Mouse (Mus musculus) heart, postnatal 0 days (tissue): ENCODE measurements around the gene Srsf2. TPM values are rescaled to one million over a fixed set of nuclear protein-coding genes. Genes with fewer than 3 reads are reported as not detected.
"Not testable (repeated sequence)": the region's sequence is repeated elsewhere in the genome, so short reads cannot be mapped to it uniquely, and the experiment has no call there.

ENCODE experiments used
- ATAC-seq: fragments of 200-750 bp; cut with Nextera tagmentation; 2 replicates; pipeline ENCODE4 v1.8.0; 2017; ENCODE audit warnings: low read depth, moderate number of reproducible peaks, moderate library complexity; ENCODE audit not compliant: insufficient read depth
- DNase-seq: peaks from one replicate; pipeline ENCODE4 v3.0.0-alpha.2; 2016; ENCODE audit warnings: low spot score
- H3K27ac ChIP-seq: fragments of 300-500 bp; sonication (generic); 2 replicates; pipeline ENCODE4 v1.5.1; 2014; ENCODE audit warnings: low read depth, mild to moderate bottlenecking
- H3K27me3 ChIP-seq: fragments of 300-500 bp; sonication (generic); 2 replicates; pipeline ENCODE4 v1.6.1; 2014; ENCODE audit warnings: low read length, mixed read lengths; ENCODE audit not compliant: control insufficient read depth, insufficient read depth
- H3K36me3 ChIP-seq: fragments of 300-500 bp; sonication (generic); replicated peaks from 2 replicates; pipeline ENCODE4 v1.6.1; 2014; ENCODE audit warnings: low read length, mixed read lengths; ENCODE audit not compliant: control insufficient read depth, insufficient read depth
- H3K4me1 ChIP-seq: fragments of 300-500 bp; sonication (generic); 2 replicates; pipeline ENCODE4 v1.6.1; 2014; ENCODE audit warnings: antibody characterized with exemption; ENCODE audit not compliant: control insufficient read depth, insufficient read depth
- H3K4me2 ChIP-seq: fragments of 300-500 bp; sonication (generic); 2 replicates; pipeline ENCODE4 v1.6.1; 2014; ENCODE audit warnings: low read depth, mild to moderate bottlenecking, low read length, moderate library complexity
- H3K4me3 ChIP-seq: fragments of 300-500 bp; sonication (generic); 2 replicates; pipeline ENCODE4 v1.5.1; 2014; ENCODE audit warnings: low read depth, low read length
- H3K9ac ChIP-seq: fragments of 300-500 bp; sonication (generic); replicated peaks from 2 replicates; pipeline ENCODE4 v1.6.1; 2014; ENCODE audit warnings: low read depth, low read length, mixed read lengths
- H3K9me3 ChIP-seq: fragments of 300-500 bp; sonication (generic); replicated peaks from 2 replicates; pipeline ENCODE4 v1.6.1; 2016; ENCODE audit warnings: low read length; ENCODE audit not compliant: control insufficient read depth
- CTCF ChIP-seq: IDR thresholded peaks from 2 replicates; pipeline ENCODE4 v1.5.1; 2016; ENCODE audit warnings: antibody characterized with exemption, control low read depth, low read depth
- EP300 ChIP-seq: IDR thresholded peaks from 2 replicates; pipeline ENCODE4 v1.6.1; 2016; ENCODE audit warnings: antibody characterized with exemption, low read depth
- WGBS: fragments of 180-500 bp; shearing (Covaris S2); extraction: QIAGEN DNeasy Blood & Tissue Kit; methylation state at CpG from one replicate; pipeline ENCODE4 v1.1.7; 2014; 5-methylcytosine and 5-hydroxymethylcytosine counted together
- polyA plus RNA-seq: library from polyadenylated mRNA; unstranded; fragments of >200 nt; fragmentation: Nextera tagmentation; extraction: Ambion mirVana; gene quantifications from 2 replicates; pipeline ENCODE4 v1.2.1, GENCODE M21; 2015
- total RNA-seq: library from RNA; depleted of rRNA; stranded (reverse); fragments of >200 nt; gene quantifications from 2 replicates; pipeline ENCODE4 v1.2.3, GENCODE M21; 2014; ENCODE audit warnings: low replicate concordance

Srsf2 gene
- total and polyA plus RNA-seq, 2 experiments from 2014 or later: 157 to 359 TPM

GRCm38 (mm10) chr11:116826550-116827504 lies 26.1 kb downstream of the Srsf2 start:
- Histone ChIP-seq H3K27ac (peak overlapping the region; percentile 81), H3K4me2 (peak overlapping the region; percentile 64), H3K4me3 (peak overlapping the region; percentile 64), H3K4me1 (peaks cover 17% of the 10 kb centered on the region), H3K27me3 (no peaks in the 10 kb centered on the region), H3K36me3 (no peaks in the 10 kb centered on the region), H3K9me3 (no peaks in the 10 kb centered on the region), H3K9ac (peak overlapping the region; percentile 74)
- no peak for DNase-seq
- 47% methylated on average over 17 of the region's 17 CpGs for WGBS
- TF ChIP-seq CTCF (no peak), EP300 (no peak)
- no peak for ATAC-seq

- peak overlapping the region; percentile 64; the same call in 1 of the 2 replicates for H3K4me2 ChIP-seq
- 71% methylated on average over 5 of the region's 5 CpGs for WGBS
- H3K4me1 ChIP-seq: peaks cover 30% of the 10 kb centered on the region
- H3K9me3 ChIP-seq: no peaks in the 10 kb centered on the region
- no peak for TF ChIP-seq CTCF
- TF ChIP-seq EP300: no peak
- ATAC-seq (no peak), DNase-seq (no peak)
- H3K4me3 ChIP-seq: peak overlapping the region; percentile 11; the same call in 1 of the 2 replicates
- no peaks in the 10 kb centered on the region for H3K27me3 ChIP-seq
- H3K27ac ChIP-seq: peak overlapping the region; percentile 43
- no peaks in the 10 kb centered on the region for H3K36me3 ChIP-seq
- H3K9ac ChIP-seq: no peak overlapping the region
These were observed 27.7 kb downstream of the Srsf2 start for GRCm38 (mm10) chr11:116825230-116825629.

- not testable (repeated sequence) for ATAC-seq
- 96% methylated on average over 10 of the region's 10 CpGs for WGBS
These were observed 29.0 kb downstream of the Srsf2 start for GRCm38 (mm10) chr11:116823885-116824284.

GRCm38 (mm10) chr11:116823255-116823654 lies 29.6 kb downstream of the Srsf2 start:
- Histone ChIP-seq H3K4me2 (no peak overlapping the region), H3K4me3 (no peak overlapping the region), H3K9me3 (no peaks in the 10 kb centered on the region), H3K9ac (no peak overlapping the region), H3K27ac (no peak overlapping the region), H3K27me3 (no peaks in the 10 kb centered on the region), H3K4me1 (peaks cover 30% of the 10 kb centered on the region), H3K36me3 (no peaks in the 10 kb centered on the region)
- TF ChIP-seq CTCF (no peak), EP300 (no peak)
- DNase-seq: no peak
- whole genome bisulfite sequencing: 96% methylated on average over 2 of the region's 2 CpGs
- no peak for ATAC-seq

More at GRCm38 (mm10) chr11:116823885-116824284, 29.0 kb downstream of the Srsf2 start:
- DNase-seq, H3K4me3 ChIP-seq, H3K4me2 ChIP-seq, H3K9me3 ChIP-seq, H3K36me3 ChIP-seq, H3K9ac ChIP-seq, H3K27me3 ChIP-seq, H3K27ac ChIP-seq: not testable (repeated sequence)
- peaks cover 33% of the 10 kb centered on the region for H3K4me1 ChIP-seq

- Histone ChIP-seq H3K4me3 (no peak overlapping the region), H3K9me3 (no peaks in the 10 kb centered on the region), H3K27me3 (no peaks in the 10 kb centered on the region), H3K27ac (peak overlapping the region; percentile 81; the same call in 1 of the 2 replicates), H3K36me3 (no peaks in the 10 kb centered on the region), H3K9ac (no peak overlapping the region), H3K4me1 (peaks cover 27% of the 10 kb centered on the region), H3K4me2 (peak overlapping the region; percentile 11; the same call in 1 of the 2 replicates)
- ATAC-seq: no peak
- WGBS: 76% methylated on average over 10 of the region's 10 CpGs
- TF ChIP-seq EP300: no peak
- no peak for TF ChIP-seq CTCF
- no peak for DNase-seq
These were observed 30.3 kb downstream of the Srsf2 start for GRCm38 (mm10) chr11:116822626-116823025.
